Mouse (Mus musculus) layer of hippocampus, postnatal 25 days (tissue): ENCODE results near the gene Ybey. TPM values are rescaled to one million over a fixed set of nuclear protein-coding genes. Genes with fewer than 3 reads are reported as not detected.

ENCODE experiments used
- DNase-seq, 2 experiments: peaks; one replicate each; pipeline ENCODE4 v3.0.0; 2022; ENCODE audit warnings: mixed read lengths in 2 of 2, low spot score in 1 of 2; ENCODE audit errors: extremely low spot score in 1 of 2
- total RNA-seq, 2 experiments: library from RNA; stranded (reverse); gene quantifications; 2 replicates each; pipeline ENCODE4 v1.2.3; 2021

Gene Ybey
- total RNA-seq, result 1 to 10 TPM; 4.3 TPM

GRCm38 (mm10) chr10:76468203-76469162, at the start of gene Ybey, which contains the start of gene Mcm3ap:
Gene Ybey (minus strand): TSS chr10:76469114.
Gene Mcm3ap (plus strand): TSS chr10:76468927.
- DNase-seq, result peak; percentile 79 to 86

GRCm38 (mm10) chr10:76512965-76513583, 44.2 kb upstream of the Ybey start:
- peak; percentile 29 to 65 for DNase-seq

- DNase-seq, result no peak
These were observed 37.0 kb upstream of the Ybey start for GRCm38 (mm10) chr10:76505865-76506264.

- DNase-seq, result no peak
These were observed 35.5 kb upstream of the Ybey start for GRCm38 (mm10) chr10:76504271-76504943.

- DNase-seq, result no peak
These were observed 28.6 kb upstream of the Ybey start for GRCm38 (mm10) chr10:76497522-76497921.

- DNase-seq, result no peak
These were observed 27.5 kb upstream of the Ybey start for GRCm38 (mm10) chr10:76496366-76496765.

- no peak for DNase-seq
These were observed 26.6 kb upstream of the Ybey start for GRCm38 (mm10) chr10:76495501-76495900.

GRCm38 (mm10) chr10:76493527-76493926, 24.6 kb upstream of the Ybey start:
- no peak for DNase-seq

- DNase-seq, result no peak
These were observed 20.3 kb upstream of the Ybey start for GRCm38 (mm10) chr10:76489205-76489604.

GRCm38 (mm10) chr10:76488265-76488664, 19.4 kb upstream of the Ybey start:
- DNase-seq, result no peak

GRCm38 (mm10) chr10:76486302-76486701, 17.4 kb upstream of the Ybey start:
- DNase-seq, result no peak

- DNase-seq, result no peak
These were observed 12.6 kb upstream of the Ybey start for GRCm38 (mm10) chr10:76481480-76481879.

GRCm38 (mm10) chr10:76480851-76481250, 11.9 kb upstream of the Ybey start:
- DNase-seq, result no peak

GRCm38 (mm10) chr10:76473759-76474158, 4.8 kb upstream of the Ybey start:
- no peak for DNase-seq

GRCm38 (mm10) chr10:76462721-76463120, 6.2 kb downstream of the Ybey start:
- no peak for DNase-seq

GRCm38 (mm10) chr10:76462312-76462711, 6.6 kb downstream of the Ybey start:
- no peak for DNase-seq

GRCm38 (mm10) chr10:76461255-76461654, 7.7 kb downstream of the Ybey start:
- no peak for DNase-seq

- peak; percentile 23 to 56 for DNase-seq
These were observed 13.6 kb downstream of the Ybey start for GRCm38 (mm10) chr10:76455289-76455688.

GRCm38 (mm10) chr10:76448851-76449250, 20.1 kb downstream of the Ybey start, which contains the start of gene 2610028H24Rik:
Gene 2610028H24Rik (plus strand): TSS chr10:76449081.
- DNase-seq, result no peak

- DNase-seq, result no peak
These were observed 21.3 kb downstream of the Ybey start for GRCm38 (mm10) chr10:76447406-76448229.
